Mouse (Mus musculus): ENCODE data around the gene Cenpo. TPM values are rescaled to one million over a fixed set of nuclear protein-coding genes. Genes with fewer than 3 reads are reported as not detected.
A peak's percentile ranks its signal among the peaks of the same experiment; 100 is the strongest.

Cenpo gene
- total RNA-seq, 2 experiments from 2014 or later, result 1.6 to 1.8 TPM

- no peak for DNase-seq
- H3K27ac ChIP-seq, result peak overlapping the region; percentile 16; the same call in 1 of the 2 replicates
- TF ChIP-seq CTCF (IDR thresholded peaks at IDR 0.05), result no peak
- no peak overlapping the region for H3K4me3 ChIP-seq
- intact Hi-C loops (cut with DNase I), result no loop called here
These were observed 40.9 kb downstream of the Cenpo start for GRCm38 (mm10) chr12:4193025-4193740.

GRCm38 (mm10) chr12:4192514-4192913 lies 41.6 kb downstream of the Cenpo start:
- no peak overlapping the region for H3K4me3 ChIP-seq
- peak overlapping the region; percentile 20; the same call in 1 of the 2 replicates for H3K27ac ChIP-seq
- intact Hi-C loops (cut with DNase I), result no loop called here
- DNase-seq, result no peak
- TF ChIP-seq CTCF (IDR thresholded peaks at IDR 0.05), result no peak

- no peak overlapping the region for H3K4me3 ChIP-seq
- H3K27ac ChIP-seq, result no peak overlapping the region
- intact Hi-C loops (cut with DNase I), result no loop called here
- no peak; the same call in 1 of the 2 replicates for TF ChIP-seq CTCF (IDR thresholded peaks at IDR 0.05)
- DNase-seq, result no peak
These were observed 45.0 kb downstream of the Cenpo start for GRCm38 (mm10) chr12:4189060-4189447.

- Histone ChIP-seq H3K4me3 (no peak overlapping the region), H3K27ac (no peak overlapping the region; the same call in 1 of the 2 replicates)
- intact Hi-C loops (cut with DNase I), result no loop called here
- TF ChIP-seq CTCF (IDR thresholded peaks at IDR 0.05), result no peak
- peak; percentile 79 for DNase-seq
These were observed 45.7 kb downstream of the Cenpo start for GRCm38 (mm10) chr12:4188171-4189059.

- intact Hi-C loops (cut with DNase I), result no loop called here
These were observed 49.4 kb downstream of the Cenpo start for GRCm38 (mm10) chr12:4184648-4185047.

GRCm38 (mm10) chr12:4180507-4180906 lies 53.6 kb downstream of the Cenpo start:
- Histone ChIP-seq H3K27ac (no peak overlapping the region), H3K4me3 (no peak overlapping the region)
- TF ChIP-seq CTCF (IDR thresholded peaks at IDR 0.05), result no peak
- no peak for DNase-seq
- intact Hi-C loops (cut with DNase I), result no loop called here

More at GRCm38 (mm10) chr12:4184648-4185047, 49.4 kb downstream of the Cenpo start:
- no peak for TF ChIP-seq CTCF (IDR thresholded peaks at IDR 0.05)
- H3K27ac ChIP-seq, result no peak overlapping the region
- no peak overlapping the region for H3K4me3 ChIP-seq
- DNase-seq, result no peak

GRCm38 (mm10) chr12:4179671-4180233 lies 54.3 kb downstream of the Cenpo start:
- TF ChIP-seq CTCF (IDR thresholded peaks at IDR 0.05), result no peak
- no peak for DNase-seq
- intact Hi-C loops (cut with DNase I), result no loop called here
- no peak overlapping the region for H3K27ac ChIP-seq
- no peak overlapping the region for H3K4me3 ChIP-seq

- TF ChIP-seq CTCF (IDR thresholded peaks at IDR 0.05), result no peak
- Histone ChIP-seq H3K27ac (no peak overlapping the region), H3K4me3 (no peak overlapping the region)
- intact Hi-C loops (cut with DNase I), result no loop called here
- no peak for DNase-seq
These were observed 55.3 kb downstream of the Cenpo start for GRCm38 (mm10) chr12:4178839-4179238.

- no peak for DNase-seq
- no peak overlapping the region for H3K4me3 ChIP-seq
- intact Hi-C loops (cut with DNase I), result no loop called here
- H3K27ac ChIP-seq, result no peak overlapping the region
- no peak for TF ChIP-seq CTCF (IDR thresholded peaks at IDR 0.05)
These were observed 60.8 kb downstream of the Cenpo start for GRCm38 (mm10) chr12:4173108-4173790.

GRCm38 (mm10) chr12:4169622-4170021 lies 64.5 kb downstream of the Cenpo start:
- DNase-seq, result no peak
- intact Hi-C loops (cut with DNase I), result no loop called here
- TF ChIP-seq CTCF (IDR thresholded peaks at IDR 0.05), result no peak
- H3K27ac ChIP-seq, result no peak overlapping the region
- no peak overlapping the region for H3K4me3 ChIP-seq

GRCm38 (mm10) chr12:4169058-4169457 lies 65.0 kb downstream of the Cenpo start:
- intact Hi-C loops (cut with DNase I), result no loop called here
- Histone ChIP-seq H3K4me3 (no peak overlapping the region), H3K27ac (no peak overlapping the region)
- TF ChIP-seq CTCF (IDR thresholded peaks at IDR 0.05), result no peak
- no peak for DNase-seq

- TF ChIP-seq CTCF (IDR thresholded peaks at IDR 0.05), result no peak
- intact Hi-C loops (cut with DNase I), result no loop called here
- DNase-seq, result no peak
- Histone ChIP-seq H3K27ac (no peak overlapping the region), H3K4me3 (no peak overlapping the region)
These were observed 67.1 kb downstream of the Cenpo start for GRCm38 (mm10) chr12:4166970-4167369.
